11 mouse cellular contexts compared by ENCODE assay signal in the genomic region with DNA sequence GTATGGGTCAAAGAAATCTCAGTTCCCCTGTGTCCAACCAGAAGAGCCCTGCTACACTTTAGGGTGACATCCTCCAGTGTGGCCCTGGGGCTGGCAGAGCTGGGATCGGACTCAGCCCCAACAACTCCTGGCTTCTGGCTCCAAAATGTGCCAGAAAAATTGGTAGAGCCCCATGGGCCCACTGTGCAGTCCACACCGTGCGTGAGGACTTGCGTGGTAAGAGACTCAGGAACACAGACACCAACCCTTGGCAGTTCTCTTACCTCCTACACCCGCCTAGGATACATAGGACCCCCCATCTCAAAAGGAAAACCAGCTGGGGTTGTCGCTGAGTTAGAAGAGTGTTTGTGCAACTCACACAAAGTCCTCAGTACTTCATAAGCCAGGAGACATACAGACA. TPM values are rescaled to one million over a fixed set of nuclear protein-coding genes. Genes with fewer than 3 reads are reported as not detected.
DNase-seq lines count a peak whose midpoint lies in the region; ATAC-seq lines count a peak whose summit lies in the region.
"Had no signal": no experiment of that assay in that cellular context is flagged by ENCODE, and none has a peak within 500 bp of the region (broad histone marks: within the 10 kb centered on the region; RNA-seq: fewer than 3 reads in every experiment).

No protein-coding gene starts in this region.

- H3K4me3 ChIP-seq in forebrain, embryonic 13.5 days = no peak overlapping the region
- no peak overlapping the region for H3K4me3 ChIP-seq in forebrain, embryonic 16.5 days (replicated peaks; ENCODE audit: low read length)
- peak overlapping the region; percentile 39 for H3K4me3 ChIP-seq in megakaryocyte, embryonic 14.5 days (replicated peaks)
- no peak overlapping the region for H3K4me3 ChIP-seq in limb, embryonic 10.5 days
- H3K4me3 ChIP-seq in stomach, embryonic 16.5 days (replicated peaks; ENCODE audit: low read length) = no peak overlapping the region
- H3K4me3 ChIP-seq: layer of hippocampus, adult 2 months had no signal

- no peak for DNase-seq in limb, embryonic 10.5 days (ENCODE audit: low spot score)
- DNase-seq in spleen, adult 12 weeks (ENCODE audit: low spot score) = no peak
- no peak for DNase-seq in lung, postnatal 10 days
- DNase-seq: lung, adult 2 months; right cerebral cortex, postnatal 25 days had no signal

- peak overlapping the region; percentile 88 for H3K27ac ChIP-seq in forebrain, embryonic 13.5 days
- H3K27ac ChIP-seq in forebrain, embryonic 16.5 days (ENCODE audit: low read length) = no peak overlapping the region
- peak overlapping the region; percentile 74 for H3K27ac ChIP-seq in limb, embryonic 10.5 days
- peak overlapping the region; percentile 87; the same call in 1 of the 2 replicates for H3K27ac ChIP-seq in stomach, embryonic 16.5 days (ENCODE audit: low read length)

- ATAC-seq in forebrain, embryonic 13.5 days = no peak
- no peak for ATAC-seq in forebrain, embryonic 16.5 days
- no peak for ATAC-seq in megakaryocyte, adult 5-6 weeks (ENCODE audit: poor library complexity, severe bottlenecking)
- no peak for ATAC-seq in stomach, embryonic 16.5 days (ENCODE audit: insufficient read depth, low FRiP score)

- H3K4me1 ChIP-seq in forebrain, embryonic 13.5 days = peaks cover 47% of the 10 kb centered on the region
- H3K4me1 ChIP-seq in forebrain, embryonic 16.5 days (replicated peaks; ENCODE audit: control insufficient read depth, insufficient read depth, low read length) = peaks cover 29% of the 10 kb centered on the region
- peaks cover 89% of the 10 kb centered on the region for H3K4me1 ChIP-seq in megakaryocyte, embryonic 14.5 days
- peaks cover 48% of the 10 kb centered on the region for H3K4me1 ChIP-seq in limb, embryonic 10.5 days
- H3K4me1 ChIP-seq in stomach, embryonic 16.5 days (ENCODE audit: control insufficient read depth, insufficient read depth, low read length) = peaks cover 40% of the 10 kb centered on the region

- no peak overlapping the region; the same call in 1 of the 2 replicates for H3K4me2 ChIP-seq in forebrain, embryonic 13.5 days
- H3K4me2 ChIP-seq in forebrain, embryonic 16.5 days (ENCODE audit: low read length) = no peak overlapping the region
- H3K4me2 ChIP-seq in stomach, embryonic 16.5 days (ENCODE audit: low read depth, low read length) = no peak overlapping the region

- 92% methylated on average over 6 of the region's 6 CpGs for WGBS in forebrain, embryonic 13.5 days
- WGBS in forebrain, embryonic 16.5 days = 85% methylated on average over 6 of the region's 6 CpGs
- WGBS in limb, embryonic 10.5 days = 89% methylated on average over 6 of the region's 6 CpGs
- WGBS in stomach, embryonic 16.5 days = 92% methylated on average over 6 of the region's 6 CpGs

- H3K27me3 ChIP-seq in forebrain, embryonic 13.5 days = no peaks in the 10 kb centered on the region
- H3K27me3 ChIP-seq in forebrain, embryonic 16.5 days (replicated peaks; ENCODE audit: control insufficient read depth, insufficient read depth, low read length) = no peaks in the 10 kb centered on the region
- H3K27me3 ChIP-seq in megakaryocyte, embryonic 14.5 days (replicated peaks) = peaks cover 3% of the 10 kb centered on the region
- H3K27me3 ChIP-seq in limb, embryonic 10.5 days (ENCODE audit: low read depth, poor library complexity, severe bottlenecking) = 0 out of 2 replicates have a peak, but pooled peaks cover 20% of the 10 kb centered on the region
- no peaks in the 10 kb centered on the region for H3K27me3 ChIP-seq in stomach, embryonic 16.5 days (ENCODE audit: control insufficient read depth, insufficient read depth, low read length)

- no peaks in the 10 kb centered on the region for H3K9me3 ChIP-seq in forebrain, embryonic 13.5 days (replicated peaks)
- no peaks in the 10 kb centered on the region for H3K9me3 ChIP-seq in forebrain, embryonic 16.5 days (ENCODE audit: control insufficient read depth, low read length)
- no peaks in the 10 kb centered on the region for H3K9me3 ChIP-seq in megakaryocyte, embryonic 14.5 days
- no peaks in the 10 kb centered on the region for H3K9me3 ChIP-seq in limb, embryonic 10.5 days (replicated peaks)
- no peaks in the 10 kb centered on the region for H3K9me3 ChIP-seq in stomach, embryonic 16.5 days (replicated peaks; ENCODE audit: control insufficient read depth, low read length)

- H3K36me3 ChIP-seq in forebrain, embryonic 13.5 days (ENCODE audit: poor library complexity, severe bottlenecking) = no peaks in the 10 kb centered on the region
- no peaks in the 10 kb centered on the region for H3K36me3 ChIP-seq in forebrain, embryonic 16.5 days (ENCODE audit: control insufficient read depth, insufficient read depth)
- no peaks in the 10 kb centered on the region for H3K36me3 ChIP-seq in megakaryocyte, embryonic 14.5 days (replicated peaks; ENCODE audit: low read length)
- H3K36me3 ChIP-seq in limb, embryonic 10.5 days = no peaks in the 10 kb centered on the region
- H3K36me3 ChIP-seq in stomach, embryonic 16.5 days (ENCODE audit: control insufficient read depth, insufficient read depth, low read length) = no peaks in the 10 kb centered on the region

- 0 out of 2 replicates have a peak overlapping the region, but pooled peaks have one; percentile 17 for H3K9ac ChIP-seq in forebrain, embryonic 13.5 days
- H3K9ac ChIP-seq in forebrain, embryonic 16.5 days (replicated peaks; ENCODE audit: low read depth, low read length) = no peak overlapping the region
- peak overlapping the region; percentile 0; the same call in 1 of the 2 replicates for H3K9ac ChIP-seq in stomach, embryonic 16.5 days (ENCODE audit: low read length)

RNA-seq across cellular contexts. Expression of a gene that starts 29.0 kb away (rescaled TPM):
- 12.4 and 13.5 TPM in 2 replicates for polyA plus RNA-seq in forebrain, embryonic 13.5 days (2015; fragmentation: Nextera tagmentation; extraction: Ambion mirVana)
- polyA plus RNA-seq in forebrain, embryonic 16.5 days (2015; fragmentation: Nextera tagmentation; extraction: Ambion mirVana) = 11.7 and 13.7 TPM in 2 replicates
- 54.8 and 75.2 TPM in 2 replicates for polyA plus RNA-seq in megakaryocyte, embryonic 14.5 days (2012; ENCODE audit: insufficient read depth, low replicate concordance)
- total RNA-seq in megakaryocyte, adult 5-6 weeks (2015) = 2.0 and 3.1 TPM in 2 replicates
- total RNA-seq in megakaryocyte, adult 5-6 weeks (2017) = 3.2 and 5.1 TPM in 2 replicates
- 11.2 and 13.2 TPM in 2 replicates for polyA plus RNA-seq in limb, embryonic 10.5 days (2016; fragmentation: Nextera tagmentation; extraction: Ambion mirVana)
- 16.1 and 17.4 TPM in 2 replicates for polyA plus RNA-seq in stomach, embryonic 16.5 days (2015; fragmentation: Nextera tagmentation; extraction: Ambion mirVana)

RNA-seq across cellular contexts. Expression of a gene that starts 45.2 kb away (rescaled TPM):
- 42.7 and 47.7 TPM in 2 replicates for polyA plus RNA-seq in forebrain, embryonic 13.5 days (2015; fragmentation: Nextera tagmentation; extraction: Ambion mirVana)
- 56.9 and 58.1 TPM in 2 replicates for polyA plus RNA-seq in forebrain, embryonic 16.5 days (2015; fragmentation: Nextera tagmentation; extraction: Ambion mirVana)
- polyA plus RNA-seq in megakaryocyte, embryonic 14.5 days (2012; ENCODE audit: insufficient read depth, low replicate concordance) = 16.0 and 43.0 TPM in 2 replicates
- 18.7 and 22.4 TPM in 2 replicates for total RNA-seq in megakaryocyte, adult 5-6 weeks (2015)
- total RNA-seq in megakaryocyte, adult 5-6 weeks (2017) = 26.7 and 27.2 TPM in 2 replicates
- 47.1 and 47.4 TPM in 2 replicates for polyA plus RNA-seq in limb, embryonic 10.5 days (2016; fragmentation: Nextera tagmentation; extraction: Ambion mirVana)
- polyA plus RNA-seq in stomach, embryonic 16.5 days (2015; fragmentation: Nextera tagmentation; extraction: Ambion mirVana) = 32.1 and 37.1 TPM in 2 replicates
